Mouse (Mus musculus) megakaryocyte, embryonic 14.5 days (primary cell): ENCODE measurements around the gene Hoxb2.

Source experiments
- FLI1 ChIP-seq: IDR thresholded peaks from 2 replicates; pipeline ENCODE4 v1.6.1; 2012; ENCODE audit warnings: low read length, inconsistent platforms, mixed read lengths
- GATA1 ChIP-seq: IDR thresholded peaks from 3 replicates; pipeline ENCODE4 v1.6.1; 2012; ENCODE audit warnings: mixed read lengths, low read length, inconsistent platforms, borderline replicate concordance

DNA sequence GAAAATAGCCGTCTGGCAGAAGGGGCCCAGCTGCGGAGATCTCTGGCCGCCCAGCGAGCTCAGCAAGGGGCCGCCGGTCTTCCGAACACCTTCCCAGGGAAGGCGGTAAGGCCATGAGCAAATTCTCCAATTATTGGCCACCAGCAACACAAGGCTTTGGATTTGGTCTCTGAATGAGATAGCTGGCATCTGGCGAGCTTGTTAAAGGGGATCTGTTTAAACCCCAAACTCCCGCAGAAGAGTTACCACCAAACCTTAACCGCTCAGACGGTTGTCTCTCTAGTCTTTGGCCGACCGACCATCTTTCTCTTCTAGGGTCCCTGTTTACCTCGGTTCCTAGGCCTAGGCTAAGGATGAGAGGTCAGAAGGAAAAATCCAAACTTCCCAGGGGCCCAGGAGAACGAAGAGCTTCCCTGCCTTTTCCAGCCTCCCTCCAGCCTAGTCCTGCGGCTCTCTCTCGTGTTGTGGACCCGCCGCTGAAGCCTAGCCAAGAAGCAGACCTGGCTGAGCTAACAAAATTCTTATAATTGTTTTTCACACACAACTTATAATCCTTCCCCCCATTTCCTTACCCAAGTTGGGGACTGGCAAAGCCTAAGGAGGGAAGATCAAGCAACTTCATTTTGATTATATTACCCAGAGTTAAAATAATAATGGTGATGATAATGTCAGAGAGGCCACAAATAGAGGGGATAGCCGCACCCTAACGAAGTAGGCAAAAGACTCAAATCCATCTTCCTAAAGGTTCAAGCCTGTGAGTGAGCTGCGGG, 47.8 kb upstream of the Hoxb2 start:
- TF ChIP-seq GATA1 (no peak), FLI1 (no peak)
